Mouse (Mus musculus) CH12.LX (cell line): ENCODE data around the gene Plac9a. TPM values are rescaled to one million over a fixed set of nuclear protein-coding genes. Genes with fewer than 3 reads are reported as not detected.

Experiments
- DNase-seq: peaks from one replicate; pipeline ENCODE4 v3.0.0-alpha.2; 2013; ENCODE audit errors: extremely low read depth
- H3K27ac ChIP-seq: 2 replicates; pipeline ENCODE4 v1.5.1; 2012; ENCODE audit warnings: low read depth, mild to moderate bottlenecking, control low read depth, moderate library complexity; ENCODE audit not compliant: insufficient read depth
- H3K27me3 ChIP-seq: replicated peaks from 2 replicates; pipeline ENCODE3; 2012; ENCODE audit warnings: inconsistent platforms
- H3K36me3 ChIP-seq, 2 experiments: replicated peaks in 1 of 2; 2 replicates each; pipeline versions ENCODE3 to v1.6.1; 2012; ENCODE audit warnings: inconsistent platforms in 1 of 2, low read length in 1 of 2, mild to moderate bottlenecking in 1 of 2, mixed read lengths in 1 of 2, moderate library complexity in 1 of 2; ENCODE audit not compliant: control insufficient read depth in 1 of 2, insufficient read depth in 1 of 2
- H3K4me1 ChIP-seq, 2 experiments: 2 replicates each; pipeline ENCODE4 v1.6.1; 2012; ENCODE audit warnings: inconsistent platforms in 1 of 2, moderate library complexity in 1 of 2; ENCODE audit not compliant: insufficient read depth in 2 of 2, control insufficient read depth in 1 of 2
- H3K4me2 ChIP-seq: 2 replicates; pipeline ENCODE4 v1.6.1; 2012; ENCODE audit warnings: low read depth, mild to moderate bottlenecking, control low read depth; ENCODE audit not compliant: poor library complexity, insufficient read depth, severe bottlenecking
- H3K4me3 ChIP-seq, 3 experiments: fragments of 150-350 bp in 1 of 3; sonication (generic) in 1 of 3; replicated peaks in 1 of 3; 2 replicates each; pipeline versions ENCODE3 to v1.5.1; 2011 to 2012; ENCODE audit warnings: low read depth in 2 of 3, low read length in 2 of 3, mild to moderate bottlenecking in 2 of 3, moderate library complexity in 2 of 3, control low read depth in 1 of 3, improper control_type of control experiment in 1 of 3, inconsistent platforms in 1 of 3, mixed read lengths in 1 of 3; ENCODE audit not compliant: poor library complexity in 1 of 3
- H3K79me2 ChIP-seq: replicated peaks from 2 replicates; pipeline ENCODE4 v1.6.1; 2012; ENCODE audit warnings: mild to moderate bottlenecking, moderate library complexity; ENCODE audit not compliant: control insufficient read depth, poor library complexity, insufficient read depth, severe bottlenecking; ENCODE audit errors: extremely low read depth
- H3K9ac ChIP-seq: 2 replicates; pipeline ENCODE4 v1.6.1; 2012; ENCODE audit warnings: low read depth, mild to moderate bottlenecking, control low read depth, moderate library complexity; ENCODE audit not compliant: insufficient read depth
- H3K9me3 ChIP-seq: replicated peaks from 2 replicates; pipeline ENCODE3; 2012; ENCODE audit warnings: low read length, inconsistent platforms, mixed read lengths
- BHLHE40 ChIP-seq: IDR thresholded peaks from 2 replicates; pipeline ENCODE4 v1.6.1; 2011; ENCODE audit warnings: mild to moderate bottlenecking, low read depth, low read length, improper control_type of control experiment
- CHD1 ChIP-seq: IDR thresholded peaks from 2 replicates; pipeline ENCODE4 v1.6.1; 2012; ENCODE audit warnings: low read depth, low read length, improper control_type of control experiment, inconsistent platforms
- CTCF ChIP-seq, 2 experiments: IDR thresholded peaks in 1 of 2; conservative IDR thresholded peaks in 1 of 2; 2 replicates each; pipeline ENCODE4 v1.5.1; 2011 to 2012; ENCODE audit warnings: low read depth in 2 of 2, low read length in 2 of 2, improper control_type of control experiment in 1 of 2, inconsistent platforms in 1 of 2, mild to moderate bottlenecking in 1 of 2, moderate library complexity in 1 of 2
- ETS1 ChIP-seq: conservative IDR thresholded peaks from 2 replicates; pipeline ENCODE4 v1.6.1; 2012; ENCODE audit warnings: low read depth, mild to moderate bottlenecking, inconsistent platforms, low read length, improper control_type of control experiment, moderate library complexity
- IRF4 ChIP-seq: IDR thresholded peaks from 2 replicates; pipeline ENCODE4 v1.6.1; 2014; ENCODE audit warnings: low read depth, mild to moderate bottlenecking, inconsistent platforms, low read length, improper control_type of control experiment
- JUND ChIP-seq: conservative IDR thresholded peaks from 2 replicates; pipeline ENCODE4 v1.6.1; 2011; ENCODE audit warnings: low read depth, low read length, improper control_type of control experiment
- KAT2A ChIP-seq: IDR thresholded peaks from 2 replicates; pipeline ENCODE4 v1.6.1; 2012; ENCODE audit warnings: low read length, improper control_type of control experiment, inconsistent platforms; ENCODE audit not compliant: insufficient replicate concordance
- MAZ ChIP-seq: IDR thresholded peaks from 2 replicates; pipeline ENCODE4 v1.6.1; 2012; ENCODE audit warnings: low read depth, mild to moderate bottlenecking, inconsistent platforms, low read length, improper control_type of control experiment, moderate library complexity
- MEF2A ChIP-seq: IDR thresholded peaks from 2 replicates; pipeline ENCODE4 v1.6.1; 2014; ENCODE audit warnings: low read depth, mild to moderate bottlenecking, inconsistent platforms, low read length, improper control_type of control experiment, borderline replicate concordance
- MXI1 ChIP-seq: IDR thresholded peaks from 2 replicates; pipeline ENCODE4 v1.6.1; 2011; ENCODE audit warnings: mild to moderate bottlenecking, low read depth, low read length, improper control_type of control experiment
- MYC ChIP-seq: IDR thresholded peaks from 2 replicates; pipeline ENCODE4 v1.6.1; 2011; ENCODE audit warnings: low read depth, mild to moderate bottlenecking, improper control_type of control experiment, low read length
- NELFE ChIP-seq: IDR thresholded peaks from 2 replicates; pipeline ENCODE4 v1.6.1; 2011; ENCODE audit warnings: low read depth, low read length, improper control_type of control experiment
- NRF1 ChIP-seq: IDR thresholded peaks from 2 replicates; pipeline ENCODE4 v1.6.1; 2014; ENCODE audit warnings: low read depth, mild to moderate bottlenecking, inconsistent platforms, low read length, improper control_type of control experiment, moderate library complexity
- PAX5 ChIP-seq: IDR thresholded peaks from 2 replicates; pipeline ENCODE4 v1.6.1; 2012; ENCODE audit warnings: low read length, inconsistent platforms, mixed read lengths
- POLR2A ChIP-seq: IDR thresholded peaks from 2 replicates; pipeline ENCODE4 v1.6.1; 2011; ENCODE audit warnings: low read depth, mild to moderate bottlenecking, improper control_type of control experiment, low read length
- RAD21 ChIP-seq: IDR thresholded peaks from 2 replicates; pipeline ENCODE4 v1.6.1; 2011; ENCODE audit warnings: low read depth, mild to moderate bottlenecking, low read length, improper control_type of control experiment, moderate library complexity
- TBP ChIP-seq: conservative IDR thresholded peaks from 2 replicates; pipeline ENCODE4 v1.6.1; 2011; ENCODE audit warnings: low read depth, low read length, improper control_type of control experiment
- TCF12 ChIP-seq: IDR thresholded peaks from 2 replicates; pipeline ENCODE4 v1.6.1; 2014; ENCODE audit warnings: low read depth, mild to moderate bottlenecking, inconsistent platforms, low read length, improper control_type of control experiment
- UBTF ChIP-seq: IDR thresholded peaks from 2 replicates; pipeline ENCODE4 v1.6.1; 2012; ENCODE audit warnings: low read depth, mild to moderate bottlenecking, inconsistent platforms, low read length, improper control_type of control experiment, moderate library complexity
- ZC3H11A ChIP-seq: IDR thresholded peaks from 2 replicates; pipeline ENCODE4 v1.6.1; 2012; ENCODE audit warnings: low read depth, mild to moderate bottlenecking, inconsistent platforms, low read length, improper control_type of control experiment
- ZNF384 ChIP-seq: IDR thresholded peaks from 2 replicates; pipeline ENCODE4 v1.6.1; 2012; ENCODE audit warnings: low read depth, low read length, improper control_type of control experiment, inconsistent platforms
- dilution Hi-C: fragments of 300-500 bp; cut with MboI; formaldehyde crosslinking; loops from 2 replicates; pipeline ENCODE4 v1.14.3; 2020; ENCODE audit warnings: low sequenced_read_pairs; ENCODE audit not compliant: extremely low pct_unique_long_range_greater_than_20kb, extremely low pct_ligation_motif_present
- in situ Hi-C: fragments of 300-500 bp; cut with MboI; formaldehyde crosslinking; loops from 3 replicates; pipeline ENCODE4 v1.14.3; 2019; ENCODE audit warnings: low sequenced_read_pairs, low pct_ligation_motif_present, low pct_unique_long_range_greater_than_20kb, mixed read lengths
- polyA plus RNA-seq: library from polyadenylated mRNA; unstranded; fragments of >175 nt; gene quantifications from 2 replicates; pipeline ENCODE4 v1.2.1, GENCODE M21; 2012; ENCODE audit warnings: low read depth; ENCODE audit not compliant: insufficient read length
- total RNA-seq, 2 experiments: library from RNA; depleted of rRNA; stranded (reverse); fragments of 300-350 nt in 1 of 2; fragments of >200 nt in 1 of 2; gene quantifications; 2 replicates each; pipeline ENCODE4 v1.2.3; 2012 to 2014

The Plac9a gene
- total and polyA plus RNA-seq, 3 experiments = not detected

GRCm38 (mm10) chr14:25845832-25846383 lies 57.0 kb downstream of the Plac9a start:
- no peak overlapping the region for H3K4me2 ChIP-seq

GRCm38 (mm10) chr14:25844372-25844771 lies 58.5 kb downstream of the Plac9a start:
- Histone ChIP-seq H3K4me2 (no peak overlapping the region), H3K27ac (no peak overlapping the region), H3K4me3 (no peak overlapping the region), H3K27me3 (no peaks in the 10 kb centered on the region), H3K4me1 (peaks cover 4 to 24% of the 10 kb centered on the region in 2 experiments), H3K9ac (no peak overlapping the region), H3K36me3 (peaks cover 0 to 22% of the 10 kb centered on the region in 2 experiments), H3K79me2 (no peaks in the 10 kb centered on the region), H3K9me3 (peaks cover 2% of the 10 kb centered on the region)
- dilution Hi-C loops = no loop called here
- in situ Hi-C loops = no loop called here
- TF ChIP-seq UBTF (no peak), MYC (no peak), KAT2A (no peak), MAZ (no peak), PAX5 (no peak), BHLHE40 (no peak), POLR2A (no peak)
- no peak for DNase-seq

More at GRCm38 (mm10) chr14:25845832-25846383, 57.0 kb downstream of the Plac9a start:
- Histone ChIP-seq H3K27me3 (no peaks in the 10 kb centered on the region), H3K36me3 (peaks cover 0 to 22% of the 10 kb centered on the region in 2 experiments), H3K9ac (no peak overlapping the region), H3K79me2 (no peaks in the 10 kb centered on the region), H3K4me3 (no peak overlapping the region), H3K27ac (no peak overlapping the region), H3K9me3 (peaks cover 2% of the 10 kb centered on the region)
- DNase-seq = no peak
- dilution Hi-C loops = no loop called here
- no peak for TF ChIP-seq NRF1
- TF ChIP-seq ZNF384 = no peak
- TF ChIP-seq CTCF (conservative IDR thresholded peaks at IDR 0.05 in 1 of 2, IDR thresholded peaks at IDR 0.05 in 1 of 2; ENCODE audit: low read depth in 2 of 2, low read length in 2 of 2) = no peak
- no peak for TF ChIP-seq MYC
- TF ChIP-seq RAD21 = no peak
- TF ChIP-seq ETS1 = no peak
- TF ChIP-seq BHLHE40 = no peak
- TF ChIP-seq IRF4 = no peak
- no peak for TF ChIP-seq CHD1
- TF ChIP-seq TCF12 = no peak
- no peak for TF ChIP-seq ZC3H11A
- TF ChIP-seq JUND = no peak
- no peak for TF ChIP-seq KAT2A
- TF ChIP-seq MEF2A = no peak
- no peak for TF ChIP-seq MAZ
- TF ChIP-seq MXI1 = no peak
- TF ChIP-seq TBP = no peak
- no peak for TF ChIP-seq NELFE
- TF ChIP-seq, all 38 proteins: peak for 0
- in situ Hi-C loops = no loop called here
- peaks cover 4 to 23% of the 10 kb centered on the region in 2 experiments for H3K4me1 ChIP-seq
